Mouse (Mus musculus) urinary bladder, postnatal 4 days (tissue): ENCODE data around the gene Pfn3.
"Not testable (repeated sequence)": the region's sequence is repeated elsewhere in the genome, so short reads cannot be mapped to it uniquely, and the experiment has no call there.

Experiments used
- DNase-seq, 2 experiments: peaks; one replicate each; pipeline ENCODE4 v3.0.0; 2021 to 2022; ENCODE audit warnings: low spot score in 2 of 2

Pfn3 gene

DNA sequence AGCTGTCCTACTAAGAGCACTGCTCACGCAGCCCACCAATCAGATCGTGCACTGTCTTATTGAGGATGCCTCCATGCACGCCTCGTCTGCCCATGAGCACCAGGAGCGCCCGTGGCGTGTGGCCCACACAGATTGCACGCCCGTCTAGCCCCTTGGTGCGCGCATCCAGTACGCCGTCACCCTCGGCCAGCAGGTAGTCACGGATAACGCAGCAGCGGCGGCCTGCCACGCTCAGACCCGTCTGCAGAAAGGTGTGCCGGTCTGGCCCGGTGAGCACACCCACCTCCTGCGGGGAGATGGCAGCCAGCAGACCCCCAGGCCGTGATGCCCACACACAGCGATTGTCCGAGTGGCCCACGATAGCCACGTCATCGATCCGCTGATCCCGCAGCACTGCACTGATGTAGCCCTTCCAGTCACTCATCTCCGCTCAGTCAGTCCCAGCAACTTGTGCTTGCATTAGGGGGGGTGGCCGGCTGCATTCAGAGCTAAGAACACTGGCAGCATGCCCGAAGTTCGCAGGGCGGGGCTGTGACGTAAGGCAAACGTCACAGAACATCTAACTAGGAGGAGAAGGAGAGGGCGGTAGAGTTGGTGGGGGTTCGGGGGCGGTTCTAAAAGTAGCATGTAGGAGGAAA lies at the start of gene Pfn3:
Gene Pfn3, minus strand, starts transcription at position 490 of the 638 bp plus-strand sequence.
- no peak for DNase-seq

GRCm38 (mm10) chr13:55464027-55464884 lies 49.2 kb upstream of the Pfn3 start, which contains the start of gene Prr7:
Gene Prr7, plus strand, starts transcription at chr13:55464267.
- DNase-seq: no peak

- no peak for DNase-seq
These were observed 48.5 kb upstream of the Pfn3 start for GRCm38 (mm10) chr13:55463399-55464026.

DNA sequence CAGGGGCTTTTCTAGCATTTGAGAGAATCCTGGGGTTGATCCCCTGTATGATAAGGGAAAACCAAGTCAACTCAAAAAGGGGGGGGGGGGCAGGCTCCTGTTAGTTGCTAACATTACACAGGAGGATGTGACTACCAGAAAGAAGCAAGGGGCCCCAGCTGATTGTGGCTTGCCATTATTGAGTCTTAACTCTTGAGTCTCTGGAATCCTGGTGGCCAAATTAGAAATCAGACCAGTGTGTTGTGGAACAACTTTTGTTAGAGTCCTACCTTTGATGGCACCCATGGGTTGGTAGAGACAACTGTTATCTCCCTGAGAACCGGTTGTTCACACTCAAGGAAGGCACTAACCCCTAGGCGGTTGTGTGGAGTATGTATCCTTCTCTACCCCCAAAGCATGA lies 47.9 kb upstream of the Pfn3 start:
- DNase-seq: no peak

DNA sequence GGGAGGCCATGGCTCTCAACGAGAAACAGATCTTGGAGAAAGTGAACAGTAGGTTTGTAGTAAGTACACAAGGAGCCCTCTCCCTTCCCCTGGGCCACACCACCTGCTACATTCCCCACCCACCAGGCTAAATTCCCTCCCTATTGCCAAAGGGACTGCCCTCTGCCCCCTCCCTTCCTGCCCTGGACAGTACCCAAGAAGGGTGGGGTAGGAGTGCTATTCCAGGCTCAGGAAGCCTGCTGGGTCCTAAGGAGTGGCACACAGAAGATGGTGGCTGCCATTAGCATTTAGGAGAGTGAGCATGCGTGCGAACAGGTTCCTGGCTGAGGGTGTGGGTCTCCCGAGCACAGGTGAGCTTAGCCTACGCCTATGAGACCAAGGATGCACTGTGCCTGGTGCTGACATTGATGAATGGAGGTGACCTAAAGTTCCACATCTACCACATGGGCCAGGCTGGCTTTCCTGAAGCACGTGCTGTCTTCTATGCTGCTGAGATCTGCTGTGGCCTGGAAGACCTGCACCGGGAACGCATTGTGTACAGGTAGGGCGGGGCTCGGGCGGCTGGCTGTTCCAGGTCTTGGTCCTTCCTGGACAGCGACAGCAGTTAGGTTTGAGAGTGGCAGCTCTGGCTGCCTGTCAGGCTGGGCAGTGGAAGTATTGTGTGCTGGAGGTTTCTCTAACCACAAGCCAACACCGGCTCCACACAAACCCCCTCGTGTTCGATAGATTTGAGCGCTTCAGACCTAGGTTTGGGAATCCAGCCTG lies 36.9 kb upstream of the Pfn3 start:
- no peak for DNase-seq

DNA sequence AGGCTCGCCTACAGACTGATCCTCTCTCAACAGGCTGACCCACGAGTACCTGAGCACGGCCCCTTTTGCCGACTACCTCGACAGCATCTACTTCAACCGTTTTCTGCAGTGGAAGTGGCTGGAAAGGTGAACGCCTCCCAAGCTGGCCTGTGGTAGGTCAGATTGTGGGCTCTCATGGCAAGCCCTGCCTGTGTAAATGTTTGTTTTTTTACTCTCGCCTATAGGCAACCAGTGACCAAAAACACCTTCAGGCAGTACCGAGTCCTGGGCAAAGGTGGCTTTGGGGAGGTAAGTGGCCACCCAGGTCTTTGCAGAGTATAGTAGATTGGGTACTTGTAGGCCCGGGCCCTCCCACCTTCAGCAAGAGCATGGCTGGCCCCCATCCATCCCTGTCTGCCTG lies 36.3 kb upstream of the Pfn3 start:
- no peak for DNase-seq

DNA sequence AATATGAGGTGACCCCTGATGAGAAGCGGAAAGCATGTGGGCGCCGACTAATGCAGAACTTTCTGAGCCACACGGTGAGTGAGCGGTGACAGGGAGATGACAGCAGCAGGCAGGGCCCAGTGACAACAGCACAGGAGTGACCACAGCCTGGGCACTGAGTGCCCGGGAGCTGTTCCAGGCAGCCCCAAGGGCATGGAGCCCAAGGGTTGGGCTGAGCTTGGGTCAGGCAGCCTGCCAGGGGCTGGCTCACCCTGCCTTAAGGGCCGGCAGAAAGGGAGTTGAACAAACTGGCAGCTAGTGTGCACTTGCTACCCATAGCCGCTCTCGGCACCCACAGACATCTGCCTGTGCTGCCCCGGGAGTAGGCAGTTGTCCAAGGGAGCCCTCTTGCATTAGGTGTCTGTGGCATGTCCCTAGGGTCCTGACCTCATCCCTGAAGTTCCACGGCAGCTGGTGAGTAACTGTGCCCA lies 35.5 kb upstream of the Pfn3 start:
- DNase-seq: no peak

DNA sequence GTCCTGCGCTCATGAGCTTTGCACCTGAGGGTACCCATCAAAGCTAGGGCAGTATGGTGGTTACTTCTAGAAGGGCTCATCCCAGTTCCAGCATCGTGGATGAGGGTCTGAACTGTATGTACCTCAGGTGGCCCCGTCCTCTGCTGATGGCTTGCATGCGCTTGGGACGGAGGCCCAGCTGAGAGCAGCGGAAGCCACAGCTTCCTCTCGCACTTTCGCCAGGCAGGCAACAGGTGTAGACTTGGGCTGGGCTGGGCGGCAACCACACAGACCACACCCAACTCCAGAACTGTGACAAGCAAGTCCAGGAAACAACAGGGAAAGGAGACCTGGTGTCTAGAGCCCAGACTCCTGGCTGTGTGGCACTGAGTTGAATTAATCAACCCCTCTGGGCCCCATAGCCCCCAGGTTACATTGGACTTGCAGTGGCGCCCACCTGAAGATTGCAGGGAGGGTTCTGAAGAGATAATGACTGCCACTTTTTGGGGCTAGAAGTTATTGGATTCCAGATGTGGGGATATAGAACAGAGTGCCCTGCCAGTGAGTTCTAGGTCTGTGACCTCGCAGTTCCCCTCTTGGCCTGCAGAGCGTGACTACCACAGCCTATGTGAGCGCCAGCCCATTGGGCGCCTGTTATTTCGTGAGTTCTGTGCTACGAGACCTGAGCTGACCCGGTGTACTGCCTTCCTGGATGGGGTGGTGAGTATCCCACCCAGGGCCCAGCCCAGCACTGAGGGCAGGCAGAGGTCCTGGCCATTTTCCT lies 34.8 kb upstream of the Pfn3 start:
- DNase-seq: no peak

DNA sequence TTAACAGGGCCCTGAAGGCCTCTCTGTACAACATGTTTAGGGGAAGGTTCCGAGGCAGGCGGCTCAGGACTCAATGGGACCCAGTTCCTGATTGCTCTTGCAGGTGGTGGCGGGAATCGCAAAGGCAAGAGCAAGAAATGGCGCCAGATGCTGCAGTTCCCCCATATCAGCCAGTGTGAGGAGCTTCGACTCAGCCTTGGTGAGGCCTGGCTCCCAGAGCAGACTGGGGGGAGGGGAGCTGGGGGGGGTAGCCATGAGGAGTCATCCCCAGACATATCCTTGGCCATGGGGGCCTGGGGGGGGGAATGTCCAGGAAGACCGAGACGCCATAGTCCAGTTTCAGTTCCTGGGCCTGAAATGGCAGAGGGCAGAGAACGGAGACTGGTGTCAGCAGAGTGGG lies 34.2 kb upstream of the Pfn3 start:
- no peak for DNase-seq

DNA sequence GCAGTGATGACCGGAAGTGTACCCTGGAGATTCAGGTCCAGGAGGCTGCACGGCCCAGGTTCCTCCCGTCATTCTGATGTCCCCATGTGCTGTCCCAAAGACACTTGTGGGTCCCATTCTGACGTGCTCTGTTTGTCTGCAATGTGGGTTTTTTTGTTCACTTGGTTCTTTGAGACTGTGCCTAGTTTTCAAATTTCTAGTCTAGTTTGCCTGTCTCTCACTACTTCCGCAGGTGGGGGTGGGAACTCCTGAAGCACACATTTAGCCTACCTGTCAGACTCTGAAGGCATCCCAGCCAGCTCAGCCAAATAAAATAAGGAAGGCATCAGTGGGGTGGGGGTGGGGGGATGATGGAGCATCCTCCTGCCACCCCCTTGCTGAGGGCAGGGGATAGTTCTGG lies 33.1 kb upstream of the Pfn3 start:
- no peak for DNase-seq

- no peak for DNase-seq
These were observed 32.5 kb upstream of the Pfn3 start for GRCm38 (mm10) chr13:55447543-55447943.

DNA sequence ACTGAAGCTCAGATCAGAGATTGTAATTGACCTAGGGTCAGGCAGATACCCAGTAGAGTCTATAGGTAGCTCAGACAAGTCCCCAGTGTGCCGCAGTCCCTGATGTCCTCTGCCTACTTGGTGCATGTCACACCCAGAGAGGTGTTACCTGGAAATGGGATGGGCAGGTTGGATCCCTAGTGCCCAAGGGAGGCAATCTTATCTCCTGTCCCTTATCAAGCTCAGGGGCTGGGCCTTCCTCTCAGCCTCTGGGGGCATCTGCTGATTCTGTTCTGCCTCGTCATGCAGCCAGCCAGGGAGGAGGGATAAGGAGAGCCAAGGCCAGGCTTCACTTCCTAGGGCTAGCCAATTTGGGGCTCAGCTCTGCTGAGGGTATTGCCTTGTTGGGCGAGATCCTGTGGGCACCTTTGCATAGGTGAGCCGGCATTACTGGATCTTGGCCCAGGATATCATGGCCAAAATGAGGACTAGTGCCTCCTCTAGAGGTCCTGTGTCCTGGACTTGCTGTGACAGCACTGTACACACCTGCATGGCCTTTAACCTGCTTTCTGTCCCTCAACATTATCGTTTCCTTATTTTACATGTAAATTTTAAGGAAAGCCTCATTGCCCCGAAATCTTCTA lies 31.6 kb upstream of the Pfn3 start:
- DNase-seq: no peak

DNA sequence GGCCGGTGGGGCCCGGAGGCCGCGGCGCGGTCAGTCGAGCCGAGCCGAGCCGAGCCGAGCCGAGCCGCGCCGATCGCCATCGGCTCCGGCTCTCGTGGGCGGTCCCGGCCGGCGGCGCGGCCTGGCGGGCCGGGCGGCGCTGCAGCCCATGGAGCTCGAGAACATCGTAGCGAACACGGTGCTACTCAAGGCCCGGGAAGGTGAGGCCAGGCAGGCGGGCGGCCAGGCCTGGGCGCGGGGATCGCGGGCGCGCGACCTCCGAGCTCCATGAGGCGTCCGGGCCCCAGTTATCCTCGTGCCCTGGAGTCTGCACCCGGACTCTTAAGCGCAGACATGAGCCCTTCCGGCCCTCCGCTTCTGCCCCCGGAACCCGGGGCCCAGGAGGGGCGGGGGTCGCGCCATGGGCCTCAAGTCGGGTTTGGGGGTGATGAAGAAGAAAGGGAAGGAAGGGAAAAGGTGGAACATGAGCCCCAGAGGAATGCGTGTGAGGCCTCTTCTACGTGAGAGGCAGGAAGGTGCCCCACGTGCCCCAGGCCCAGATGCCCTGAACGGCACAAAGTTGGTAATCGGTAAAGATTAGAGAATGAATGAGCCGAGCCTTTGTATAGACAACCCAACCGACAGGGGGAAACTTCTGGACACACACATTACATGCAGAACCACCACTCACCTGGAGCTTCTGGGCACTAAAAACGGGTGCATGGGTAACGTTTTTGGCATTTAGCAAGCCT lies 30.5 kb upstream of the Pfn3 start:
- DNase-seq: no peak

DNA sequence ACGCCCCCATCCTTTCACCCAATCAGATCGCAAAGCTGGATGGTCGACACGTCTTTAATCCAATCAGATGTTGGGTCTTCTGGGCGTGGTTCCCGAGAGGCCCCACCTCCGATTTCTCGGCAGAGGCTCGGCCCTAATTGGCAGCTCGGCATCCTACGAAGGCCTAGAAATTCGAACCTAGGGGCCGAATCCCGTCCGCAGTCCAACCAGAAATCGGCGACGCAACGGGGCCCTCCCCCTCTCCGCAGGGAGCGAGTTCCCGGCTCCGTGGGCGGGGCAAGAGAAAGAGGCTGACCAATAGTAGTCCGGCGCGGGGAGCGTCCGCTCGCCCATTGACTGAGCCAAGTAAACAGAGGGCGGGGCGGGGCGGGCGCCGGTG lies 29.9 kb upstream of the Pfn3 start, which contains the start of gene Grk6:
Gene Grk6, plus strand, starts transcription at position 136 of the 379 bp plus-strand sequence.
- DNase-seq: peak; percentile 99 to 100

DNA sequence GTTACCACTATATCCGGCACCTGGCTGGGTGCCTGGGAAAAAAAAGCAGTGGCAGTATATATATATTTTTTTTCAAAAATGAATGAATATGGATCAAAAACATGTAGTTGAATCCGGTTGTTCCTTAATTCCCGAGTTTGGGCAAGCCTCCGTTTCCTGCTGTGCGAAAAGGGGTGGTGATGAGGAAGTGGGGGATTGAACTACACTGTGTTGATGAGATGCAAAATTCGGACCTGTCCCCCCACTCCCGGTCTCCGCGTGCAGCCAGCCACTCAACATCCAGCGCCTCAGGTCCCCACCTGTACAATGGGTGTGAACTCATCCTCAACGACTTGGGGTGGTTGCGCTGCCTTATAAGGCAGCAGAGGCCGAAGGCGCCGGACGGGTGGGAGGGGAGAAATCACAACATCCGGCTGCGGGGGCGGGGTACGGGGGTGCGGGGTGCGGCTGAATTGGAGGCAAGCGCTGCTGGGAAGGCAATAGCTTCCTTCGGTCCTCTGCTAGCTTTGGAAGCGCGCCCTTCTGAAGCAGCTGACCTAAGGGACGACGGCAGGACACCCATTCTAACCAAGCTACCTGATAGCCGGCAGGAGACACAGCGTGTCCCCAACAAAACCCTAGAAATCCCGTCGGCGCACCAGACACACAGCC lies 29.4 kb upstream of the Pfn3 start:
- peak in 1 of 2 experiments; percentile 84 for DNase-seq

GRCm38 (mm10) chr13:55443799-55444285 lies 28.8 kb upstream of the Pfn3 start:
- DNase-seq: no peak

- DNase-seq: not testable (repeated sequence)
These were observed 22.1 kb upstream of the Pfn3 start for GRCm38 (mm10) chr13:55437111-55437629.

GRCm38 (mm10) chr13:55431889-55432685 lies 17.1 kb upstream of the Pfn3 start:
- DNase-seq: no peak
